Mouse (Mus musculus): ENCODE measurements around the gene Olfr115. TPM values are rescaled to one million over a fixed set of nuclear protein-coding genes. Genes with fewer than 3 reads are reported as not detected.

Gene Olfr115
- total RNA-seq (2021): not detected
- long read RNA-seq, experiment 1: 0 reads
- long read RNA-seq, experiment 2: 0 reads

GRCm38 (mm10) chr17:37627009-37627408, at the start of gene Olfr115, which contains the start of gene Olfr116:
TSS of gene Olfr115 (minus strand) at chr17:37627109.
TSS of gene Olfr116 (minus strand) at chr17:37627199.
- DNase-seq: no peak

- no peak for DNase-seq
Measured at GRCm38 (mm10) chr17:37666688-37667087, 39.8 kb upstream of the Olfr115 start, which contains the start of gene Olfr118. TSS of gene Olfr118 (plus strand) at chr17:37666988.

- no peak for DNase-seq
Measured at GRCm38 (mm10) chr17:37663682-37664081, 36.8 kb upstream of the Olfr115 start, which contains the start of gene Olfr117. TSS of gene Olfr117 (minus strand) at chr17:37663782.

- no peak for DNase-seq
Measured at GRCm38 (mm10) chr17:37592643-37593042, 34.3 kb downstream of the Olfr115 start, which contains the start of gene Olfr114. TSS of gene Olfr114 (minus strand) at chr17:37592743.

GRCm38 (mm10) chr17:37577563-37577962, 49.3 kb downstream of the Olfr115 start, which contains the start of gene Olfr113:
TSS of gene Olfr113 (minus strand) at chr17:37577663.
- DNase-seq: no peak

GRCm38 (mm10) chr17:37569351-37569750, 57.6 kb downstream of the Olfr115 start, which contains the start of gene Olfr112:
TSS of gene Olfr112 (minus strand) at chr17:37569451.
- no peak for DNase-seq

Other genes with a start within 250 kb of the Olfr115 start
- not detected for gene Olfr105-ps, start 248.1 kb downstream of the Olfr115 start, total RNA-seq (2021)
- not detected for gene Olfr106-ps, start 236.7 kb downstream of the Olfr115 start, total RNA-seq (2021)
- gene Olfr107, start 227.9 kb downstream of the Olfr115 start, total RNA-seq (2021): not detected
- gene Olfr108, start 181.6 kb downstream of the Olfr115 start, total RNA-seq (2021): not detected
- gene Olfr109, start 168.2 kb downstream of the Olfr115 start, total RNA-seq (2021): not detected
- 1 to 10 TPM in 1 of 2 experiments, not detected in 1; 1.3 TPM for gene H2-M2, start 143.6 kb downstream of the Olfr115 start, total RNA-seq (2021)
- not detected for gene Olfr110, start 134.6 kb downstream of the Olfr115 start, total RNA-seq (2021)
- gene Olfr111, start 119.1 kb downstream of the Olfr115 start, total RNA-seq (2021): not detected
- not detected for gene Olfr112, start 57.7 kb downstream of the Olfr115 start, total RNA-seq (2021)
- not detected for gene Olfr113, start 49.4 kb downstream of the Olfr115 start, total RNA-seq (2021)
- gene Olfr114, start 34.4 kb downstream of the Olfr115 start, total RNA-seq (2021): not detected
- not detected for gene Olfr116, start 90 bp upstream of the Olfr115 start, total RNA-seq (2021)
- not detected for gene Olfr117, start 36.7 kb upstream of the Olfr115 start, total RNA-seq (2021)
- gene Olfr118, start 39.9 kb upstream of the Olfr115 start, total RNA-seq (2021): not detected
- gene Olfr119, start 69.5 kb upstream of the Olfr115 start, total RNA-seq (2021): not detected
- gene Olfr120, start 94.7 kb upstream of the Olfr115 start, total RNA-seq (2021): not detected
- not detected for gene Olfr121, start 121.7 kb upstream of the Olfr115 start, total RNA-seq (2021)
- not detected for gene Olfr122, start 141.5 kb upstream of the Olfr115 start, total RNA-seq (2021)
- not detected for gene Olfr123, start 166.4 kb upstream of the Olfr115 start, total RNA-seq (2021)
- not detected for gene Olfr124, start 172.8 kb upstream of the Olfr115 start, total RNA-seq (2021)
- gene Olfr125, start 205.8 kb upstream of the Olfr115 start, total RNA-seq (2021): not detected
- not detected for gene Olfr126, start 220.4 kb upstream of the Olfr115 start, total RNA-seq (2021)